Mouse (Mus musculus): ENCODE data around the gene Ppp1ca. TPM values are rescaled to one million over a fixed set of nuclear protein-coding genes. Genes with fewer than 3 reads are reported as not detected.

Ppp1ca gene
- total and polyA plus RNA-seq, 2 experiments from 2014 or later, result 510 to 592 TPM

GRCm38 (mm10) chr19:4166678-4167476 is 25.0 kb upstream of the Ppp1ca start:
- WGBS, result 74% methylated on average over 9 of the region's 9 CpGs
- Histone ChIP-seq H3K4me3 (ENCODE audit: low read depth, low read length) (no peak overlapping the region), H3K4me1 (ENCODE audit: insufficient read depth, low read length) (peaks cover 6% of the 10 kb centered on the region; the same call in 1 of the 2 replicates), H3K27ac (ENCODE audit: low read depth, low read length) (no peak overlapping the region), H3K9ac (replicated peaks; ENCODE audit: low read length, poor library complexity, severe bottlenecking) (no peak overlapping the region), H3K9me3 (ENCODE audit: low read length) (no peaks in the 10 kb centered on the region), H3K36me3 (ENCODE audit: insufficient read depth, low read length) (0 out of 2 replicates have a peak, but pooled peaks cover 3% of the 10 kb centered on the region), H3K4me2 (ENCODE audit: low read depth, low read length, poor library complexity, severe bottlenecking) (no peak overlapping the region), H3K27me3 (ENCODE audit: insufficient read depth, low read length) (no peaks in the 10 kb centered on the region)
- no peak for DNase-seq (ENCODE audit: low spot score)
- no peak for ATAC-seq (ENCODE audit: low FRiP score)
- no peak for TF ChIP-seq CTCF (IDR thresholded peaks at IDR 0.05)

- no peaks in the 10 kb centered on the region for H3K9me3 ChIP-seq (ENCODE audit: low read length)
- ATAC-seq (ENCODE audit: low FRiP score) (peak; percentile 93), DNase-seq (ENCODE audit: low spot score) (peak; percentile 99)
- WGBS, result under 1% methylated on average over 32 of the region's 43 CpGs
- H3K27ac ChIP-seq (ENCODE audit: low read depth, low read length), result peak overlapping the region; percentile 91
- H3K36me3 ChIP-seq (ENCODE audit: insufficient read depth, low read length), result 0 out of 2 replicates have a peak, but pooled peaks cover 3% of the 10 kb centered on the region
- H3K27me3 ChIP-seq (ENCODE audit: insufficient read depth, low read length), result no peaks in the 10 kb centered on the region
- H3K4me2 ChIP-seq (ENCODE audit: low read depth, low read length, poor library complexity, severe bottlenecking), result peak overlapping the region; percentile 75
- H3K9ac ChIP-seq (replicated peaks; ENCODE audit: low read length, poor library complexity, severe bottlenecking), result peak overlapping the region; percentile 80
- H3K4me1 ChIP-seq (ENCODE audit: insufficient read depth, low read length), result no peaks in the 10 kb centered on the region
- peak; percentile 98 for TF ChIP-seq CTCF (IDR thresholded peaks at IDR 0.05)
- peak overlapping the region; percentile 41 for H3K4me3 ChIP-seq (ENCODE audit: low read depth, low read length)
These were observed 22.5 kb upstream of the Ppp1ca start for GRCm38 (mm10) chr19:4169378-4169784.

GRCm38 (mm10) chr19:4169810-4170209 is 22.1 kb upstream of the Ppp1ca start:
- H3K27ac ChIP-seq (ENCODE audit: low read depth, low read length), result peak overlapping the region; percentile 91
- no peak for TF ChIP-seq CTCF (IDR thresholded peaks at IDR 0.05)
- peak overlapping the region; percentile 75 for H3K4me2 ChIP-seq (ENCODE audit: low read depth, low read length, poor library complexity, severe bottlenecking)
- H3K4me1 ChIP-seq (ENCODE audit: insufficient read depth, low read length), result no peaks in the 10 kb centered on the region
- H3K36me3 ChIP-seq (ENCODE audit: insufficient read depth, low read length), result 0 out of 2 replicates have a peak, but pooled peaks cover under 1% of the 10 kb centered on the region
- no peak for DNase-seq (ENCODE audit: low spot score)
- no peaks in the 10 kb centered on the region for H3K27me3 ChIP-seq (ENCODE audit: insufficient read depth, low read length)
- no peaks in the 10 kb centered on the region for H3K9me3 ChIP-seq (ENCODE audit: low read length)
- peak; percentile 51 for ATAC-seq (ENCODE audit: low FRiP score)
- H3K9ac ChIP-seq (replicated peaks; ENCODE audit: low read length, poor library complexity, severe bottlenecking), result peak overlapping the region; percentile 80
- 7% methylated on average over 27 of the region's 27 CpGs for WGBS
- peak overlapping the region; percentile 41 for H3K4me3 ChIP-seq (ENCODE audit: low read depth, low read length)

- Histone ChIP-seq H3K36me3 (ENCODE audit: insufficient read depth, low read length) (no peaks in the 10 kb centered on the region), H3K27me3 (ENCODE audit: insufficient read depth, low read length) (no peaks in the 10 kb centered on the region), H3K27ac (ENCODE audit: low read depth, low read length) (no peak overlapping the region), H3K4me2 (ENCODE audit: low read depth, low read length, poor library complexity, severe bottlenecking) (no peak overlapping the region), H3K9me3 (ENCODE audit: low read length) (no peaks in the 10 kb centered on the region), H3K9ac (replicated peaks; ENCODE audit: low read length, poor library complexity, severe bottlenecking) (no peak overlapping the region), H3K4me3 (ENCODE audit: low read depth, low read length) (no peak overlapping the region), H3K4me1 (ENCODE audit: insufficient read depth, low read length) (no peaks in the 10 kb centered on the region)
- 93% methylated on average over 10 of the region's 10 CpGs for WGBS
- ATAC-seq (ENCODE audit: low FRiP score), result no peak
- DNase-seq (ENCODE audit: low spot score), result no peak
- 0 out of 2 replicates have a peak, but pooled peaks have one; percentile 5 for TF ChIP-seq CTCF (IDR thresholded peaks at IDR 0.05)
These were observed 21.0 kb upstream of the Ppp1ca start for GRCm38 (mm10) chr19:4170723-4171392.

- ATAC-seq (ENCODE audit: low FRiP score), result no peak
- H3K9me3 ChIP-seq (ENCODE audit: low read length), result no peaks in the 10 kb centered on the region
- no peak overlapping the region for H3K27ac ChIP-seq (ENCODE audit: low read depth, low read length)
- H3K4me1 ChIP-seq (ENCODE audit: insufficient read depth, low read length), result no peaks in the 10 kb centered on the region
- H3K4me2 ChIP-seq (ENCODE audit: low read depth, low read length, poor library complexity, severe bottlenecking), result no peak overlapping the region
- H3K27me3 ChIP-seq (ENCODE audit: insufficient read depth, low read length), result no peaks in the 10 kb centered on the region
- no peak overlapping the region for H3K9ac ChIP-seq (replicated peaks; ENCODE audit: low read length, poor library complexity, severe bottlenecking)
- no peaks in the 10 kb centered on the region for H3K36me3 ChIP-seq (ENCODE audit: insufficient read depth, low read length)
- no peak overlapping the region for H3K4me3 ChIP-seq (ENCODE audit: low read depth, low read length)
- TF ChIP-seq CTCF (IDR thresholded peaks at IDR 0.05), result no peak
- WGBS, result 64% methylated on average over 13 of the region's 13 CpGs
- DNase-seq (ENCODE audit: low spot score), result no peak
These were observed 20.2 kb upstream of the Ppp1ca start for GRCm38 (mm10) chr19:4171393-4172290.
